Mouse (Mus musculus) E14TG2a.4 (cell line): Measurements from ENCODE around the gene Gm13277.
"Not testable (repeated sequence)": the region's sequence is repeated elsewhere in the genome, so short reads cannot be mapped to it uniquely, and the experiment has no call there.

Experiments
- CTCF ChIP-seq: conservative IDR thresholded peaks from 2 replicates; pipeline ENCODE4 v1.5.1; 2014; ENCODE audit warnings: low read length
- NANOG ChIP-seq: IDR thresholded peaks from 2 replicates; pipeline ENCODE4 v1.6.1; 2014; ENCODE audit warnings: borderline replicate concordance, low read length, mixed read lengths
- POU5F1 ChIP-seq: IDR thresholded peaks from 2 replicates; pipeline ENCODE4 v1.6.1; 2014; ENCODE audit warnings: low read length, borderline replicate concordance

- not testable (repeated sequence) for TF ChIP-seq CTCF, NANOG, POU5F1
Measured at GRCm38 (mm10) chr4:88757628-88758031, 30.8 kb upstream of the Gm13277 start.
